Mouse (Mus musculus) liver, embryonic 16.5 days (tissue): ENCODE measurements at regions not wholly inside any gene's neighbourhood (a gene's known extent, or its start where the extent isn't known, plus 50 kb on each side); places are given as distances from the start of the nearest gene placed in this dataset.

ENCODE experiments used
- ATAC-seq: fragments of 200-750 bp; cut with Nextera tagmentation; 2 replicates; pipeline ENCODE4 v1.8.0; 2017; ENCODE audit warnings: low read depth, mild to moderate bottlenecking, moderate number of reproducible peaks, moderate library complexity
- H3K27ac ChIP-seq: fragments of 300-500 bp; sonication (generic); 2 replicates; pipeline ENCODE4 v1.5.1; 2014; ENCODE audit warnings: mild to moderate bottlenecking, low read length
- H3K27me3 ChIP-seq: fragments of 300-500 bp; sonication (generic); 2 replicates; pipeline ENCODE4 v1.6.1; 2014; ENCODE audit warnings: low read depth, low read length, mixed read lengths; ENCODE audit not compliant: control insufficient read depth, insufficient read depth
- H3K36me3 ChIP-seq: fragments of 300-500 bp; sonication (generic); 2 replicates; pipeline ENCODE4 v1.6.1; 2014; ENCODE audit warnings: mild to moderate bottlenecking; ENCODE audit not compliant: control insufficient read depth, insufficient read depth
- H3K4me1 ChIP-seq: fragments of 300-500 bp; sonication (generic); 2 replicates; pipeline ENCODE4 v1.6.1; 2014; ENCODE audit warnings: low read depth, low read length, mixed read lengths; ENCODE audit not compliant: control insufficient read depth
- H3K4me2 ChIP-seq: fragments of 300-500 bp; sonication (generic); 2 replicates; pipeline ENCODE4 v1.6.1; 2014; ENCODE audit warnings: low read depth, low read length, mixed read lengths
- H3K4me3 ChIP-seq: fragments of 300-500 bp; sonication (generic); 2 replicates; pipeline ENCODE4 v1.5.1; 2014; ENCODE audit warnings: low read depth, mild to moderate bottlenecking, low read length
- H3K9ac ChIP-seq: fragments of 300-500 bp; sonication (generic); 2 replicates; pipeline ENCODE4 v1.6.1; 2014; ENCODE audit warnings: low read depth, low read length
- H3K9me3 ChIP-seq: fragments of 300-500 bp; sonication (generic); replicated peaks from 2 replicates; pipeline ENCODE4 v1.6.1; 2016; ENCODE audit warnings: low read length; ENCODE audit not compliant: control insufficient read depth
- WGBS: fragments of 180-500 bp; shearing (Covaris S2); extraction: QIAGEN DNeasy Blood & Tissue Kit; methylation state at CpG from one replicate; pipeline ENCODE4 v1.1.7; 2014; ENCODE audit not compliant: insufficient replicate concordance; 5-methylcytosine and 5-hydroxymethylcytosine counted together

- Histone ChIP-seq H3K36me3 (no peaks in the 10 kb centered on the region), H3K4me1 (no peaks in the 10 kb centered on the region), H3K4me2 (no peak overlapping the region), H3K9me3 (no peaks in the 10 kb centered on the region), H3K27me3 (no peaks in the 10 kb centered on the region), H3K27ac (no peak overlapping the region), H3K9ac (no peak overlapping the region), H3K4me3 (no peak overlapping the region)
- no peak for ATAC-seq
- WGBS, result 51% methylated on average over 4 of the region's 4 CpGs
These were observed 145.8 kb upstream of the Pkdcc start for GRCm38 (mm10) chr17:83069246-83069645.

GRCm38 (mm10) chr17:83071746-83072145, 143.3 kb upstream of the Pkdcc start:
- H3K9ac ChIP-seq, result no peak overlapping the region
- no peaks in the 10 kb centered on the region for H3K27me3 ChIP-seq
- no peaks in the 10 kb centered on the region for H3K36me3 ChIP-seq
- H3K27ac ChIP-seq, result no peak overlapping the region
- no peaks in the 10 kb centered on the region for H3K9me3 ChIP-seq
- ATAC-seq, result no peak
- no peak overlapping the region for H3K4me2 ChIP-seq
- H3K4me3 ChIP-seq, result no peak overlapping the region
- 63% methylated on average over 6 of the region's 6 CpGs for WGBS
- no peaks in the 10 kb centered on the region for H3K4me1 ChIP-seq

- Histone ChIP-seq H3K27me3 (no peaks in the 10 kb centered on the region), H3K9ac (no peak overlapping the region), H3K9me3 (no peaks in the 10 kb centered on the region), H3K27ac (no peak overlapping the region), H3K4me3 (no peak overlapping the region), H3K36me3 (no peaks in the 10 kb centered on the region), H3K4me2 (no peak overlapping the region), H3K4me1 (no peaks in the 10 kb centered on the region)
- no peak for ATAC-seq
- WGBS, result 63% methylated on average over 4 of the region's 4 CpGs
These were observed 142.9 kb upstream of the Pkdcc start for GRCm38 (mm10) chr17:83072175-83072574.

- H3K4me1 ChIP-seq, result no peaks in the 10 kb centered on the region; the same call in 1 of the 2 replicates
- H3K9ac ChIP-seq, result no peak overlapping the region
- no peak overlapping the region for H3K27ac ChIP-seq
- H3K4me2 ChIP-seq, result no peak overlapping the region
- H3K27me3 ChIP-seq, result no peaks in the 10 kb centered on the region; the same call in 1 of the 2 replicates
- no peak for ATAC-seq
- WGBS, result 37% methylated on average over 5 of the region's 5 CpGs
- no peaks in the 10 kb centered on the region for H3K9me3 ChIP-seq
- no peak overlapping the region for H3K4me3 ChIP-seq
- H3K36me3 ChIP-seq, result no peaks in the 10 kb centered on the region
These were observed 140.2 kb upstream of the Pkdcc start for GRCm38 (mm10) chr17:83074893-83075292.

- Histone ChIP-seq H3K27ac (no peak overlapping the region), H3K4me3 (no peak overlapping the region), H3K9me3 (no peaks in the 10 kb centered on the region), H3K4me1 (no peaks in the 10 kb centered on the region; the same call in 1 of the 2 replicates), H3K9ac (no peak overlapping the region), H3K27me3 (no peaks in the 10 kb centered on the region; the same call in 1 of the 2 replicates), H3K4me2 (peak overlapping the region; percentile 9; the same call in 1 of the 2 replicates), H3K36me3 (no peaks in the 10 kb centered on the region)
- WGBS, result 35% methylated on average over 17 of the region's 17 CpGs
- no peak for ATAC-seq
These were observed 137.1 kb upstream of the Pkdcc start for GRCm38 (mm10) chr17:83077737-83078600.

- no peak overlapping the region for H3K9ac ChIP-seq
- H3K9me3 ChIP-seq, result no peaks in the 10 kb centered on the region
- H3K36me3 ChIP-seq, result no peaks in the 10 kb centered on the region
- 18% methylated on average over 19 of the region's 19 CpGs for WGBS
- no peaks in the 10 kb centered on the region; the same call in 1 of the 2 replicates for H3K4me1 ChIP-seq
- H3K27me3 ChIP-seq, result no peaks in the 10 kb centered on the region; the same call in 1 of the 2 replicates
- no peak overlapping the region for H3K4me3 ChIP-seq
- no peak for ATAC-seq
- peak overlapping the region; percentile 9; the same call in 1 of the 2 replicates for H3K4me2 ChIP-seq
- H3K27ac ChIP-seq, result no peak overlapping the region
These were observed 136.3 kb upstream of the Pkdcc start for GRCm38 (mm10) chr17:83078601-83079360.

- 69% methylated on average over 7 of the region's 7 CpGs for WGBS
- Histone ChIP-seq H3K4me1 (no peaks in the 10 kb centered on the region; the same call in 1 of the 2 replicates), H3K27ac (no peak overlapping the region), H3K36me3 (no peaks in the 10 kb centered on the region), H3K27me3 (no peaks in the 10 kb centered on the region; the same call in 1 of the 2 replicates), H3K4me3 (no peak overlapping the region), H3K9me3 (no peaks in the 10 kb centered on the region), H3K9ac (no peak overlapping the region), H3K4me2 (no peak overlapping the region)
- no peak for ATAC-seq
These were observed 135.8 kb upstream of the Pkdcc start for GRCm38 (mm10) chr17:83079361-83079685.

- H3K4me1 ChIP-seq, result no peaks in the 10 kb centered on the region; the same call in 1 of the 2 replicates
- 21% methylated on average over 8 of the region's 8 CpGs for WGBS
These were observed 133.4 kb upstream of the Pkdcc start for GRCm38 (mm10) chr17:83081729-83082128.

GRCm38 (mm10) chr17:83083521-83083920, 131.6 kb upstream of the Pkdcc start:
- ATAC-seq, result no peak
- no peak overlapping the region for H3K27ac ChIP-seq
- WGBS, result 37% methylated on average over 3 of the region's 3 CpGs

More at GRCm38 (mm10) chr17:83081729-83082128, 133.4 kb upstream of the Pkdcc start:
- Histone ChIP-seq H3K36me3 (no peaks in the 10 kb centered on the region), H3K4me3 (no peak overlapping the region), H3K27me3 (no peaks in the 10 kb centered on the region; the same call in 1 of the 2 replicates), H3K4me2 (no peak overlapping the region), H3K27ac (no peak overlapping the region), H3K9me3 (no peaks in the 10 kb centered on the region), H3K9ac (no peak overlapping the region)
- ATAC-seq, result no peak

More at GRCm38 (mm10) chr17:83083521-83083920, 131.6 kb upstream of the Pkdcc start:
- Histone ChIP-seq H3K4me1 (no peaks in the 10 kb centered on the region), H3K9me3 (no peaks in the 10 kb centered on the region), H3K4me3 (no peak overlapping the region), H3K36me3 (no peaks in the 10 kb centered on the region), H3K4me2 (no peak overlapping the region), H3K9ac (no peak overlapping the region), H3K27me3 (no peaks in the 10 kb centered on the region; the same call in 1 of the 2 replicates)
